Mouse (Mus musculus) liver, embryonic 11.5 days (tissue): ENCODE results near the gene Rnpepl1. TPM values are rescaled to one million over a fixed set of nuclear protein-coding genes. Genes with fewer than 3 reads are reported as not detected.

ENCODE experiments used
- ATAC-seq: fragments of 200-750 bp; cut with Nextera tagmentation; replicated peaks from 2 replicates; pipeline ENCODE4 v1.8.0; 2017; ENCODE audit warnings: moderate number of reproducible peaks, mild to moderate bottlenecking, moderate TSS enrichment, moderate library complexity; ENCODE audit not compliant: low FRiP score
- DNase-seq: peaks from one replicate; pipeline ENCODE4 v3.0.0-alpha.2; 2017; ENCODE audit warnings: low spot score
- H3K27ac ChIP-seq: fragments of 300-500 bp; sonication (generic); 2 replicates; pipeline ENCODE4 v1.5.1; 2014; ENCODE audit warnings: mild to moderate bottlenecking, low read depth, low read length, control low read depth
- H3K27me3 ChIP-seq: fragments of 300-500 bp; sonication (generic); replicated peaks from 2 replicates; pipeline ENCODE4 v1.6.1; 2014; ENCODE audit warnings: low read length, mixed read lengths; ENCODE audit not compliant: control insufficient read depth, insufficient read depth
- H3K36me3 ChIP-seq: fragments of 300-500 bp; sonication (generic); 2 replicates; pipeline ENCODE4 v1.6.1; 2014; ENCODE audit warnings: mild to moderate bottlenecking, low read length, moderate library complexity, mixed read lengths; ENCODE audit not compliant: control insufficient read depth, insufficient read depth
- H3K4me1 ChIP-seq: fragments of 300-500 bp; sonication (generic); replicated peaks from 2 replicates; pipeline ENCODE4 v1.6.1; 2014; ENCODE audit warnings: low read length, mixed read lengths; ENCODE audit not compliant: control insufficient read depth, insufficient read depth
- H3K4me2 ChIP-seq: fragments of 300-500 bp; sonication (generic); 2 replicates; pipeline ENCODE4 v1.6.1; 2014; ENCODE audit warnings: mild to moderate bottlenecking, control low read depth, moderate library complexity
- H3K4me3 ChIP-seq: fragments of 300-500 bp; sonication (generic); 2 replicates; pipeline ENCODE4 v1.5.1; 2014; ENCODE audit warnings: low read depth, low read length, control low read depth
- H3K9ac ChIP-seq: fragments of 300-500 bp; sonication (generic); 2 replicates; pipeline ENCODE4 v1.6.1; 2014; ENCODE audit warnings: low read depth, low read length, control low read depth
- H3K9me3 ChIP-seq: fragments of 300-500 bp; sonication (generic); 2 replicates; pipeline ENCODE4 v1.6.1; 2016; ENCODE audit warnings: low read length, inconsistent platforms, mixed read lengths; ENCODE audit not compliant: control insufficient read depth
- WGBS: fragments of 180-500 bp; shearing (Covaris S2); extraction: QIAGEN DNeasy Blood & Tissue Kit; methylation state at CpG from one replicate; pipeline ENCODE4 v1.1.7; 2014; 5-methylcytosine and 5-hydroxymethylcytosine counted together
- polyA plus RNA-seq: library from polyadenylated mRNA; unstranded; fragments of >200 nt; fragmentation: Nextera tagmentation; extraction: Ambion mirVana; gene quantifications from 2 replicates; pipeline ENCODE4 v1.2.1, GENCODE M21; 2014

Rnpepl1 gene
- polyA plus RNA-seq, 1 experiment from 2014 or later: 26.5 TPM

- no peaks in the 10 kb centered on the region for H3K9me3 ChIP-seq
- ATAC-seq (no peak), DNase-seq (no peak)
- no peak overlapping the region for H3K4me2 ChIP-seq
- no peak overlapping the region for H3K4me3 ChIP-seq
- H3K27ac ChIP-seq: no peak overlapping the region
- H3K36me3 ChIP-seq: no peaks in the 10 kb centered on the region
- peaks cover 7% of the 10 kb centered on the region; the same call in 1 of the 2 replicates for H3K4me1 ChIP-seq
- WGBS: 21% methylated on average over 1 of the region's 1 CpGs
- no peaks in the 10 kb centered on the region for H3K27me3 ChIP-seq
- no peak overlapping the region for H3K9ac ChIP-seq
These were observed 19.7 kb downstream of the Rnpepl1 start for GRCm38 (mm10) chr1:92930171-92930706.

GRCm38 (mm10) chr1:92933611-92934010, 23.0 kb downstream of the Rnpepl1 start:
- Histone ChIP-seq H3K36me3 (no peaks in the 10 kb centered on the region), H3K27ac (peak overlapping the region; percentile 96), H3K4me3 (peak overlapping the region; percentile 84), H3K9me3 (no peaks in the 10 kb centered on the region), H3K4me2 (peak overlapping the region; percentile 83), H3K9ac (peak overlapping the region; percentile 72), H3K4me1 (peaks cover 10% of the 10 kb centered on the region; the same call in 1 of the 2 replicates), H3K27me3 (no peaks in the 10 kb centered on the region)
- ATAC-seq: no peak
- 73% methylated on average over 4 of the region's 4 CpGs for WGBS
- DNase-seq: no peak

- H3K4me2 ChIP-seq: peak within 1 kb of the TSS; percentile 83
- under 1% methylated on average over 45 of the region's 45 CpGs for WGBS
- H3K27me3 ChIP-seq: no peaks in the 10 kb centered on the region
- DNase-seq: peak; percentile 93
- peak; percentile 100 for ATAC-seq
- peak within 1 kb of the TSS; percentile 72 for H3K9ac ChIP-seq
- peak within 1 kb of the TSS; percentile 84 for H3K4me3 ChIP-seq
- H3K27ac ChIP-seq: peak within 1 kb of the TSS; percentile 96
- peaks cover 2% of the 10 kb centered on the region; the same call in 1 of the 2 replicates for H3K36me3 ChIP-seq
- no peaks in the 10 kb centered on the region for H3K9me3 ChIP-seq
- H3K4me1 ChIP-seq: peaks cover 10% of the 10 kb centered on the region; the same call in 1 of the 2 replicates
These were observed 23.7 kb downstream of the Rnpepl1 start, which contains the start of gene Capn10 for GRCm38 (mm10) chr1:92934182-92934827. Gene Capn10, plus strand, starts transcription at chr1:92934376.

GRCm38 (mm10) chr1:92935054-92935962, 24.7 kb downstream of the Rnpepl1 start:
- Histone ChIP-seq H3K27ac (peak overlapping the region; percentile 96), H3K36me3 (peaks cover 6% of the 10 kb centered on the region; the same call in 1 of the 2 replicates), H3K4me3 (peak overlapping the region; percentile 84), H3K9me3 (no peaks in the 10 kb centered on the region), H3K4me2 (peak overlapping the region; percentile 83), H3K27me3 (no peaks in the 10 kb centered on the region), H3K4me1 (peaks cover 10% of the 10 kb centered on the region; the same call in 1 of the 2 replicates), H3K9ac (peak overlapping the region; percentile 69)
- no peak for DNase-seq
- WGBS: 18% methylated on average over 10 of the region's 10 CpGs
- no peak for ATAC-seq

- ATAC-seq (no peak), DNase-seq (no peak)
- Histone ChIP-seq H3K27me3 (no peaks in the 10 kb centered on the region), H3K4me1 (peaks cover 10% of the 10 kb centered on the region; the same call in 1 of the 2 replicates), H3K4me2 (peak overlapping the region; percentile 83), H3K9ac (no peak overlapping the region), H3K4me3 (no peak overlapping the region), H3K9me3 (no peaks in the 10 kb centered on the region), H3K36me3 (peaks cover 8% of the 10 kb centered on the region; the same call in 1 of the 2 replicates), H3K27ac (no peak overlapping the region)
- WGBS: 54% methylated on average over 2 of the region's 2 CpGs
These were observed 25.4 kb downstream of the Rnpepl1 start for GRCm38 (mm10) chr1:92935977-92936376.

- Histone ChIP-seq H3K4me2 (peak overlapping the region; percentile 0; the same call in 1 of the 2 replicates), H3K36me3 (peaks cover 8% of the 10 kb centered on the region; the same call in 1 of the 2 replicates), H3K9ac (no peak overlapping the region), H3K4me1 (peaks cover 10% of the 10 kb centered on the region; the same call in 1 of the 2 replicates), H3K27me3 (no peaks in the 10 kb centered on the region), H3K27ac (no peak overlapping the region), H3K9me3 (no peaks in the 10 kb centered on the region), H3K4me3 (no peak overlapping the region)
- 80% methylated on average over 3 of the region's 3 CpGs for WGBS
- ATAC-seq (no peak), DNase-seq (no peak)
These were observed 25.9 kb downstream of the Rnpepl1 start for GRCm38 (mm10) chr1:92936467-92936866.

GRCm38 (mm10) chr1:92937797-92938196, 27.2 kb downstream of the Rnpepl1 start:
- no peaks in the 10 kb centered on the region for H3K9me3 ChIP-seq
- H3K36me3 ChIP-seq: peaks cover 8% of the 10 kb centered on the region; the same call in 1 of the 2 replicates
- 79% methylated on average over 3 of the region's 3 CpGs for WGBS
- no peak overlapping the region for H3K9ac ChIP-seq
- H3K27me3 ChIP-seq: no peaks in the 10 kb centered on the region
- H3K27ac ChIP-seq: no peak overlapping the region
- H3K4me1 ChIP-seq: peaks cover 10% of the 10 kb centered on the region; the same call in 1 of the 2 replicates
- H3K4me2 ChIP-seq: no peak overlapping the region
- no peak overlapping the region for H3K4me3 ChIP-seq
- DNase-seq (no peak), ATAC-seq (no peak)

GRCm38 (mm10) chr1:92939746-92940145, 29.2 kb downstream of the Rnpepl1 start:
- Histone ChIP-seq H3K27me3 (no peaks in the 10 kb centered on the region), H3K27ac (no peak overlapping the region), H3K4me3 (no peak overlapping the region), H3K9me3 (no peaks in the 10 kb centered on the region), H3K4me1 (0 out of 2 replicates have a peak, but pooled peaks cover 6% of the 10 kb centered on the region), H3K4me2 (no peak overlapping the region), H3K9ac (no peak overlapping the region), H3K36me3 (peaks cover 9% of the 10 kb centered on the region)
- DNase-seq: no peak
- 84% methylated on average over 4 of the region's 4 CpGs for WGBS
- no peak for ATAC-seq
